27 mouse cellular contexts compared by ENCODE assay signal in genomic region chr3:73673333-73673732, GRCm38 (mm10). TPM values are rescaled to one million over a fixed set of nuclear protein-coding genes. Genes with fewer than 3 reads are reported as not detected.
DNase-seq lines count a peak whose midpoint lies in the region; ATAC-seq and TF ChIP-seq lines count a peak whose summit lies in the region.
"Had no signal": no experiment of that assay in that cellular context is flagged by ENCODE, and none has a peak within 500 bp of the region (broad histone marks: within the 10 kb centered on the region; RNA-seq: fewer than 3 reads in every experiment).

No protein-coding gene starts in this region.

- TF ChIP-seq EP300 in heart, postnatal 0 days (IDR thresholded peaks at IDR 0.05; ENCODE audit: low read depth), result no peak
- TF ChIP-seq EP300 in liver, embryonic 14.5 days (IDR thresholded peaks at IDR 0.05; ENCODE audit: low read depth), result no peak

- H3K4me3 ChIP-seq in heart, postnatal 0 days (ENCODE audit: low read depth, low read length), result no peak overlapping the region
- no peak overlapping the region for H3K4me3 ChIP-seq in intestine, embryonic 16.5 days (ENCODE audit: low read length)
- no peak overlapping the region for H3K4me3 ChIP-seq in liver, embryonic 14.5 days (ENCODE audit: insufficient read depth in 1 of 2, low read depth in 2 of 2, low read length in 2 of 2)
- H3K4me3 ChIP-seq in stomach, embryonic 16.5 days (replicated peaks; ENCODE audit: low read length), result no peak overlapping the region
- H3K4me3 ChIP-seq: embryonic facial prominence, embryonic 13.5 days; heart, embryonic 10.5 days; hindbrain, embryonic 10.5 days; layer of hippocampus, adult 2 months; limb, embryonic 10.5 days had no signal

- H3K4me2 ChIP-seq in heart, postnatal 0 days (ENCODE audit: low read depth, low read length), result no peak overlapping the region
- H3K4me2 ChIP-seq in intestine, embryonic 16.5 days (ENCODE audit: low read depth, low read length), result no peak overlapping the region
- no peak overlapping the region for H3K4me2 ChIP-seq in liver, embryonic 14.5 days (ENCODE audit: low read depth)
- no peak overlapping the region for H3K4me2 ChIP-seq in stomach, embryonic 16.5 days (ENCODE audit: low read depth, low read length)
- H3K4me2 ChIP-seq: embryonic facial prominence, embryonic 13.5 days had no signal

- no peak for ATAC-seq in heart, postnatal 0 days (ENCODE audit: insufficient read depth, low read depth)
- ATAC-seq in intestine, embryonic 16.5 days, result peak; percentile 81
- ATAC-seq in liver, embryonic 14.5 days (ENCODE audit: insufficient read depth), result peak; percentile 69
- peak; percentile 93 for ATAC-seq in stomach, embryonic 16.5 days (ENCODE audit: insufficient read depth, low FRiP score)
- no peak for ATAC-seq in erythroid progenitor cell, adult 5-6 weeks (replicated peaks; ENCODE audit: low FRiP score, poor library complexity, severe bottlenecking)
- ATAC-seq: CD4-positive, CD25-positive, alpha-beta regulatory T cell, adult 4 months; forebrain, embryonic 14.5 days; hindbrain, embryonic 16.5 days had no signal

- intact Hi-C loops in heart, postnatal 36 days (cut with DNase I), result no loop called here

- H3K9me3 ChIP-seq in heart, postnatal 0 days (replicated peaks; ENCODE audit: control insufficient read depth, low read length), result no peaks in the 10 kb centered on the region
- H3K9me3 ChIP-seq in intestine, embryonic 16.5 days (ENCODE audit: control insufficient read depth, low read length), result no peaks in the 10 kb centered on the region
- no peaks in the 10 kb centered on the region for H3K9me3 ChIP-seq in liver, embryonic 14.5 days (ENCODE audit: control insufficient read depth, low read length)
- H3K9me3 ChIP-seq in stomach, embryonic 16.5 days (replicated peaks; ENCODE audit: control insufficient read depth, low read length), result no peaks in the 10 kb centered on the region
- H3K9me3 ChIP-seq: embryonic facial prominence, embryonic 13.5 days; heart, embryonic 10.5 days; hindbrain, embryonic 10.5 days; limb, embryonic 10.5 days had no signal

- WGBS in heart, postnatal 0 days, result 65% methylated on average over 1 of the region's 1 CpGs
- WGBS in intestine, embryonic 16.5 days, result 43% methylated on average over 1 of the region's 1 CpGs
- WGBS in liver, embryonic 14.5 days (ENCODE audit: insufficient replicate concordance), result 21% methylated on average over 1 of the region's 1 CpGs
- 42% methylated on average over 1 of the region's 1 CpGs for WGBS in stomach, embryonic 16.5 days

- no peak overlapping the region for H3K27ac ChIP-seq in heart, postnatal 0 days (ENCODE audit: low read depth)
- H3K27ac ChIP-seq in intestine, embryonic 16.5 days (ENCODE audit: low read length), result no peak overlapping the region
- no peak overlapping the region for H3K27ac ChIP-seq in liver, embryonic 14.5 days
- peak overlapping the region; percentile 34; the same call in 1 of the 2 replicates for H3K27ac ChIP-seq in stomach, embryonic 16.5 days (ENCODE audit: low read length)
- H3K27ac ChIP-seq: embryonic facial prominence, embryonic 13.5 days; heart, embryonic 10.5 days; hindbrain, embryonic 10.5 days; layer of hippocampus, adult 2 months; limb, embryonic 10.5 days had no signal

- H3K36me3 ChIP-seq in heart, postnatal 0 days (replicated peaks; ENCODE audit: control insufficient read depth, insufficient read depth, low read length), result no peaks in the 10 kb centered on the region
- H3K36me3 ChIP-seq in intestine, embryonic 16.5 days (ENCODE audit: control insufficient read depth, insufficient read depth, low read length), result no peaks in the 10 kb centered on the region
- no peaks in the 10 kb centered on the region for H3K36me3 ChIP-seq in liver, embryonic 14.5 days (replicated peaks; ENCODE audit: control insufficient read depth, insufficient read depth, low read depth)
- no peaks in the 10 kb centered on the region for H3K36me3 ChIP-seq in stomach, embryonic 16.5 days (ENCODE audit: control insufficient read depth, insufficient read depth, low read length)
- H3K36me3 ChIP-seq: embryonic facial prominence, embryonic 13.5 days; heart, embryonic 10.5 days; hindbrain, embryonic 10.5 days; limb, embryonic 10.5 days had no signal

- H3K4me1 ChIP-seq in heart, postnatal 0 days (ENCODE audit: control insufficient read depth, insufficient read depth), result no peaks in the 10 kb centered on the region
- H3K4me1 ChIP-seq in intestine, embryonic 16.5 days (ENCODE audit: control insufficient read depth, insufficient read depth, low read length), result 0 out of 2 replicates have a peak, but pooled peaks cover 2% of the 10 kb centered on the region
- no peaks in the 10 kb centered on the region for H3K4me1 ChIP-seq in liver, embryonic 14.5 days (replicated peaks; ENCODE audit: control insufficient read depth in 2 of 2, insufficient read depth in 2 of 2, low read length in 1 of 2)
- H3K4me1 ChIP-seq in stomach, embryonic 16.5 days (ENCODE audit: control insufficient read depth, insufficient read depth, low read length), result no peaks in the 10 kb centered on the region
- H3K4me1 ChIP-seq: embryonic facial prominence, embryonic 13.5 days; heart, embryonic 10.5 days; hindbrain, embryonic 10.5 days; limb, embryonic 10.5 days had no signal

- DNase-seq in heart, postnatal 0 days (ENCODE audit: low spot score), result peak; percentile 16
- no peak for DNase-seq in heart, postnatal 36 days
- DNase-seq in liver, embryonic 14.5 days (ENCODE audit: low read depth in 3 of 3, low spot score in 3 of 3), result peak; percentile 15 to 32 (median 26)
- DNase-seq in spleen, adult 18-20 months, result no peak
- DNase-seq in spleen, postnatal 4 days (ENCODE audit: low spot score in 2 of 2), result no peak
- DNase-seq: adrenal gland, postnatal 14 days; cerebellum, postnatal 14 days; gastrocnemius, postnatal 10 days; kidney, adult 2 months; kidney, postnatal 10 days; lung, adult 18-20 months; lung, postnatal 4 days; right cerebral cortex, adult 18-20 months; right cerebral cortex, postnatal 4 days; thymus, postnatal 25 days had no signal

- TF ChIP-seq CTCF in heart, postnatal 0 days (IDR thresholded peaks at IDR 0.05; ENCODE audit: low read depth), result no peak
- no peak for TF ChIP-seq CTCF in liver, embryonic 14.5 days (IDR thresholded peaks at IDR 0.05; ENCODE audit: low read depth)

- no peak overlapping the region for H3K9ac ChIP-seq in heart, postnatal 0 days (replicated peaks; ENCODE audit: low read depth, low read length)
- H3K9ac ChIP-seq in intestine, embryonic 16.5 days (ENCODE audit: low read depth, low read length), result no peak overlapping the region
- H3K9ac ChIP-seq in liver, embryonic 14.5 days (replicated peaks), result no peak overlapping the region
- no peak overlapping the region for H3K9ac ChIP-seq in stomach, embryonic 16.5 days (ENCODE audit: low read length)
- H3K9ac ChIP-seq: embryonic facial prominence, embryonic 13.5 days had no signal

- no peaks in the 10 kb centered on the region for H3K27me3 ChIP-seq in heart, postnatal 0 days (ENCODE audit: control insufficient read depth, insufficient read depth, low read length)
- H3K27me3 ChIP-seq in intestine, embryonic 16.5 days (replicated peaks; ENCODE audit: control insufficient read depth, insufficient read depth, low read length), result no peaks in the 10 kb centered on the region
- H3K27me3 ChIP-seq in liver, embryonic 14.5 days (ENCODE audit: control insufficient read depth, insufficient read depth, low read length), result no peaks in the 10 kb centered on the region
- H3K27me3 ChIP-seq in stomach, embryonic 16.5 days (ENCODE audit: control insufficient read depth, insufficient read depth, low read length), result no peaks in the 10 kb centered on the region
- H3K27me3 ChIP-seq: embryonic facial prominence, embryonic 13.5 days had no signal

RNA-seq across cellular contexts. Expression of gene Bche, which starts 34.9 kb away (rescaled TPM):
- total RNA-seq in heart, postnatal 0 days (2014; rRNA removed; ENCODE audit: low replicate concordance), result 20.0 and 24.4 TPM in 2 replicates
- 9.2 and 9.8 TPM in 2 replicates for polyA plus RNA-seq in heart, postnatal 0 days (2015; fragmentation: Nextera tagmentation; extraction: Ambion mirVana)
- 10 to 100 TPM; 10.4 to 16.3 TPM for total RNA-seq in heart, postnatal 36 days (2021)
- 6.9 and 8.1 TPM in 2 replicates for polyA plus RNA-seq in intestine, embryonic 16.5 days (2015; fragmentation: Nextera tagmentation; extraction: Ambion mirVana)
- 3.4 and 4.7 TPM in 2 replicates for polyA plus RNA-seq in liver, embryonic 14.5 days (2012; rRNA removed)
- polyA plus RNA-seq in liver, embryonic 14.5 days (2014; fragmentation: Nextera tagmentation; extraction: Ambion mirVana), result 11.3 and 13.3 TPM in 2 replicates
- polyA plus RNA-seq in stomach, embryonic 16.5 days (2015; fragmentation: Nextera tagmentation; extraction: Ambion mirVana), result 20.5 TPM in 2 replicates
- total RNA-seq in erythroid progenitor cell, adult 5-6 weeks (2015; ENCODE audit: low replicate concordance), result not detected in 2 replicates
- total RNA-seq in erythroid progenitor cell, adult 5-6 weeks (2017; ENCODE audit: low replicate concordance), result not detected in 2 replicates
- total RNA-seq: granulocyte monocyte progenitor cell, adult 5-6 weeks had no signal
- polyA plus RNA-seq: CD4-positive, CD25-positive, alpha-beta regulatory T cell, adult 4 months had no signal

Comparison
In these comparisons a context has a peak if more than half of its experiments do, and no peak if none do; other contexts are left out.
1. DNase-seq: peak in heart, postnatal 0 days (single experiment) and liver, embryonic 14.5 days (3 of 3); none in heart, postnatal 36 days (0 of 2), spleen, adult 18-20 months (0 of 2) and spleen, postnatal 4 days (0 of 2).
2. ATAC-seq: peak in intestine, embryonic 16.5 days (single experiment), liver, embryonic 14.5 days (single experiment) and stomach, embryonic 16.5 days (single experiment); none in heart, postnatal 0 days (single experiment) and erythroid progenitor cell, adult 5-6 weeks (single experiment).